Mouse (Mus musculus) MEL (cell line): Measurements from ENCODE around the gene Myh9. TPM values are rescaled to one million over a fixed set of nuclear protein-coding genes. Genes with fewer than 3 reads are reported as not detected.

Experiments used
- DNase-seq: peaks from one replicate; pipeline ENCODE4 v3.0.0; 2011; ENCODE audit warnings: low read depth, low spot score
- H3K27ac ChIP-seq: 2 replicates; pipeline ENCODE4 v1.5.1; 2012; ENCODE audit warnings: low read depth, mild to moderate bottlenecking, control low read depth, low read length, moderate library complexity; ENCODE audit not compliant: control insufficient read depth
- H3K27me3 ChIP-seq, 2 experiments: fragments of 150-350 bp in 1 of 2; sonication (generic) in 1 of 2; 2 replicates each; pipeline ENCODE4 v1.6.1; 2012; ENCODE audit warnings: low read length in 2 of 2, mild to moderate bottlenecking in 2 of 2, improper control_type of control experiment in 1 of 2, moderate library complexity in 1 of 2; ENCODE audit not compliant: insufficient read depth in 2 of 2, control insufficient read depth in 1 of 2
- H3K36me3 ChIP-seq, 2 experiments: 2 replicates each; pipeline ENCODE4 v1.6.1; 2012 to 2014; ENCODE audit warnings: low read length in 2 of 2, improper control_type of control experiment in 1 of 2, inconsistent platforms in 1 of 2, mild to moderate bottlenecking in 1 of 2; ENCODE audit not compliant: insufficient read depth in 2 of 2, control insufficient read depth in 1 of 2
- H3K4me1 ChIP-seq, 2 experiments: fragments of 150-350 bp in 1 of 2; sonication (generic) in 1 of 2; 2 replicates each; pipeline ENCODE4 v1.6.1; 2012; ENCODE audit warnings: low read length in 2 of 2, improper control_type of control experiment in 1 of 2, mild to moderate bottlenecking in 1 of 2; ENCODE audit not compliant: insufficient read depth in 2 of 2, control insufficient read depth in 1 of 2
- H3K4me3 ChIP-seq, 2 experiments: fragments of 150-350 bp in 1 of 2; sonication (generic) in 1 of 2; 2 replicates each; pipeline ENCODE4 v1.5.1; 2012; ENCODE audit warnings: low read depth in 2 of 2, low read length in 2 of 2, mild to moderate bottlenecking in 2 of 2, moderate library complexity in 2 of 2, control low read depth in 1 of 2, improper control_type of control experiment in 1 of 2; ENCODE audit not compliant: control insufficient read depth in 1 of 2, insufficient read depth in 1 of 2
- H3K79me2 ChIP-seq: 2 replicates; pipeline ENCODE4 v1.6.1; 2012; ENCODE audit warnings: mild to moderate bottlenecking, low read length, moderate library complexity; ENCODE audit not compliant: control insufficient read depth, poor library complexity, insufficient read depth
- H3K9ac ChIP-seq: 2 replicates; pipeline ENCODE4 v1.6.1; 2012; ENCODE audit warnings: low read depth, mild to moderate bottlenecking, control low read depth, low read length, moderate library complexity; ENCODE audit not compliant: control insufficient read depth, poor library complexity, severe bottlenecking
- H3K9me3 ChIP-seq: fragments of 150-350 bp; sonication (generic); replicated peaks from 2 replicates; pipeline ENCODE4 v1.6.1; 2012; ENCODE audit warnings: mild to moderate bottlenecking, low read length, improper control_type of control experiment, moderate library complexity; ENCODE audit not compliant: insufficient read depth
- BHLHE40 ChIP-seq: IDR thresholded peaks from 2 replicates; pipeline ENCODE4 v1.6.1; 2012; ENCODE audit warnings: low read depth, mild to moderate bottlenecking, inconsistent platforms, low read length, improper control_type of control experiment, borderline replicate concordance
- CHD2 ChIP-seq: IDR thresholded peaks from 2 replicates; pipeline ENCODE4 v1.6.1; 2011; ENCODE audit warnings: low read length, improper control_type of control experiment
- CTCF ChIP-seq, 3 experiments: IDR thresholded peaks in 2 of 3; conservative IDR thresholded peaks in 1 of 3; 2 replicates each; pipeline ENCODE4 v1.5.1; 2011 to 2012; ENCODE audit warnings: low read length in 3 of 3, low read depth in 2 of 3, mild to moderate bottlenecking in 2 of 3, improper control_type of control experiment in 1 of 3, inconsistent platforms in 1 of 3, mixed read lengths in 1 of 3, moderate library complexity in 1 of 3; ENCODE audit not compliant: control insufficient read depth in 1 of 3, insufficient read depth in 1 of 3, poor library complexity in 1 of 3, severe bottlenecking in 1 of 3
- E2F4 ChIP-seq: IDR thresholded peaks from 2 replicates; pipeline ENCODE4 v1.6.1; 2011; ENCODE audit warnings: low read depth, low read length, improper control_type of control experiment, borderline replicate concordance
- ELF1 ChIP-seq: IDR thresholded peaks from 2 replicates; pipeline ENCODE4 v1.6.1; 2014; ENCODE audit warnings: low read depth, mild to moderate bottlenecking, inconsistent platforms, low read length, improper control_type of control experiment, moderate library complexity
- EP300 ChIP-seq, 2 experiments: IDR thresholded peaks; 2 replicates each; pipeline ENCODE4 v1.6.1; 2011; ENCODE audit warnings: improper control_type of control experiment in 2 of 2, low read length in 2 of 2, low read depth in 1 of 2, mild to moderate bottlenecking in 1 of 2
- GABPA ChIP-seq: IDR thresholded peaks from 2 replicates; pipeline ENCODE4 v1.6.1; 2012; ENCODE audit warnings: low read depth, mild to moderate bottlenecking, inconsistent platforms, low read length, improper control_type of control experiment, moderate library complexity
- GATA1 ChIP-seq: IDR thresholded peaks from 2 replicates; pipeline ENCODE4 v1.6.1; 2011; ENCODE audit warnings: low read depth, low read length, improper control_type of control experiment
- KAT2A ChIP-seq: conservative IDR thresholded peaks from 2 replicates; pipeline ENCODE4 v1.6.1; 2012; ENCODE audit warnings: low read depth, low read length, improper control_type of control experiment, inconsistent platforms
- MAX ChIP-seq: IDR thresholded peaks from 2 replicates; pipeline ENCODE4 v1.6.1; 2011; ENCODE audit warnings: low read length, improper control_type of control experiment
- MEF2A ChIP-seq: IDR thresholded peaks from 2 replicates; pipeline ENCODE4 v1.6.1; 2014; ENCODE audit warnings: low read depth, mild to moderate bottlenecking, inconsistent platforms, low read length, improper control_type of control experiment; ENCODE audit not compliant: poor library complexity, insufficient replicate concordance, severe bottlenecking; ENCODE audit errors: extremely low read depth
- NRF1 ChIP-seq: IDR thresholded peaks from 2 replicates; pipeline ENCODE4 v1.6.1; 2014; ENCODE audit warnings: low read depth, mild to moderate bottlenecking, inconsistent platforms, low read length, improper control_type of control experiment, moderate library complexity; ENCODE audit not compliant: poor library complexity, insufficient read depth, severe bottlenecking
- RAD21 ChIP-seq: IDR thresholded peaks from 2 replicates; pipeline ENCODE4 v1.6.1; 2011; ENCODE audit warnings: mild to moderate bottlenecking, low read depth, low read length, improper control_type of control experiment
- RCOR1 ChIP-seq: IDR thresholded peaks from 2 replicates; pipeline ENCODE4 v1.6.1; 2012; ENCODE audit warnings: low read depth, mild to moderate bottlenecking, inconsistent platforms, low read length, improper control_type of control experiment
- SMC3 ChIP-seq: IDR thresholded peaks from 2 replicates; pipeline ENCODE4 v1.6.1; 2011; ENCODE audit warnings: low read depth, low read length, improper control_type of control experiment
- TBP ChIP-seq: IDR thresholded peaks from 2 replicates; pipeline ENCODE4 v1.8.0; 2011; ENCODE audit warnings: low read depth, low read length, improper control_type of control experiment
- TCF12 ChIP-seq: IDR thresholded peaks from 2 replicates; pipeline ENCODE4 v1.6.1; 2014; ENCODE audit warnings: low read depth, mild to moderate bottlenecking, inconsistent platforms, low read length, improper control_type of control experiment, moderate library complexity
- UBTF ChIP-seq: IDR thresholded peaks from 2 replicates; pipeline ENCODE4 v1.6.1; 2012; ENCODE audit warnings: low read depth, mild to moderate bottlenecking, inconsistent platforms, low read length, improper control_type of control experiment, moderate library complexity, borderline replicate concordance; ENCODE audit not compliant: insufficient read depth
- USF2 ChIP-seq, 2 experiments: IDR thresholded peaks; 2 replicates each; pipeline ENCODE4 v1.6.1; 2011 to 2012; ENCODE audit warnings: improper control_type of control experiment in 2 of 2, low read length in 2 of 2, borderline replicate concordance in 1 of 2, inconsistent platforms in 1 of 2, low read depth in 1 of 2, mild to moderate bottlenecking in 1 of 2; ENCODE audit not compliant: insufficient read depth in 1 of 2
- ZC3H11A ChIP-seq: IDR thresholded peaks from 2 replicates; pipeline ENCODE4 v1.6.1; 2012; ENCODE audit warnings: low read depth, mild to moderate bottlenecking, inconsistent platforms, low read length, improper control_type of control experiment
- ZMIZ1 ChIP-seq: IDR thresholded peaks from 2 replicates; pipeline ENCODE4 v1.6.1; 2012; ENCODE audit warnings: low read depth, mild to moderate bottlenecking, inconsistent platforms, low read length, improper control_type of control experiment, moderate library complexity
- polyA plus RNA-seq, 2 experiments: library from polyadenylated mRNA; stranded (reverse) in 1 of 2; unstranded in 1 of 2; fragments of >175 nt in 1 of 2; fragments of >200 nt in 1 of 2; gene quantifications; 2 replicates each; pipeline versions ENCODE4 v1.2.1 to v1.2.4; 2012; ENCODE audit warnings: low replicate concordance in 2 of 2, low read depth in 1 of 2; ENCODE audit not compliant: insufficient read length in 2 of 2, insufficient read depth in 1 of 2, missing spikeins in 1 of 2
- total RNA-seq: library from RNA; depleted of rRNA; stranded (reverse); fragments of 300-350 nt; gene quantifications from 2 replicates; pipeline ENCODE4 v1.2.3, GENCODE M21; 2012

The Myh9 gene
- total and polyA plus RNA-seq, 3 experiments = 59.3 to 176 (median 158) TPM

- Histone ChIP-seq H3K9ac (no peak overlapping the region), H3K27me3 (no peaks in the 10 kb centered on the region; a peak in 1 of 4 replicates), H3K9me3 (no peaks in the 10 kb centered on the region), H3K36me3 (no peaks in the 10 kb centered on the region)
- TF ChIP-seq MAX (no peak), TCF12 (no peak), USF2 (IDR thresholded peaks at IDR 0.05; ENCODE audit: borderline replicate concordance in 1 of 2, insufficient read depth in 1 of 2, low read depth in 1 of 2, low read length in 2 of 2) (no peak), E2F4 (no peak), RAD21 (no peak), ZMIZ1 (no peak), GABPA (no peak), RCOR1 (no peak), GATA1 (no peak), EP300 (IDR thresholded peaks at IDR 0.05; ENCODE audit: low read depth in 1 of 2, low read length in 2 of 2) (no peak), CHD2 (no peak), SMC3 (no peak), ZC3H11A (no peak), CTCF (IDR thresholded peaks at IDR 0.05 in 2 of 3, conservative IDR thresholded peaks at IDR 0.05 in 1 of 3; ENCODE audit: control insufficient read depth in 1 of 3, insufficient read depth in 1 of 3, low read depth in 2 of 3, low read length in 3 of 3, poor library complexity in 1 of 3, severe bottlenecking in 1 of 3) (no peak), UBTF (no peak)
- TF ChIP-seq, all 39 proteins: peak for 0
- no peak for DNase-seq
- Histone ChIP-seq H3K27ac (no peak overlapping the region), H3K4me1 (peaks cover 0 to 5% of the 10 kb centered on the region in 2 experiments; a peak in 1 of 4 replicates), H3K4me3 (no peak overlapping the region), H3K79me2 (no peaks in the 10 kb centered on the region)
Measured at GRCm38 (mm10) chr15:77874310-77874709, 32.3 kb upstream of the Myh9 start.

- no peak overlapping the region for H3K27ac ChIP-seq
- no peaks in the 10 kb centered on the region; a peak in 1 of 4 replicates for H3K27me3 ChIP-seq
- no peaks in the 10 kb centered on the region for H3K9me3 ChIP-seq
- no peak overlapping the region for H3K9ac ChIP-seq
- TF ChIP-seq KAT2A (no peak), NRF1 (no peak), TBP (no peak), MAX (no peak), ELF1 (no peak), BHLHE40 (no peak), MEF2A (no peak), GATA1 (no peak), CHD2 (no peak), CTCF (IDR thresholded peaks at IDR 0.05 in 2 of 3, conservative IDR thresholded peaks at IDR 0.05 in 1 of 3; ENCODE audit: control insufficient read depth in 1 of 3, insufficient read depth in 1 of 3, low read depth in 2 of 3, low read length in 3 of 3, poor library complexity in 1 of 3, severe bottlenecking in 1 of 3) (no peak)
- H3K79me2 ChIP-seq = no peaks in the 10 kb centered on the region
- peaks cover 0 to 5% of the 10 kb centered on the region in 2 experiments; a peak in 1 of 4 replicates for H3K4me1 ChIP-seq
- no peak overlapping the region for H3K4me3 ChIP-seq
- H3K36me3 ChIP-seq = no peaks in the 10 kb centered on the region
- no peak for DNase-seq
Measured at GRCm38 (mm10) chr15:77873564-77873963, 31.6 kb upstream of the Myh9 start.
